Mouse (Mus musculus): ENCODE measurements at regions not wholly inside any gene's neighbourhood (a gene's known extent, or its start where the extent isn't known, plus 50 kb on each side); places are given as distances from the start of the nearest gene placed in this dataset.
"Not testable (repeated sequence)": the region's sequence is repeated elsewhere in the genome, so short reads cannot be mapped to it uniquely, and the experiment has no call there.

- not testable (repeated sequence) for ATAC-seq (replicated peaks; ENCODE audit: low FRiP score, poor library complexity, severe bottlenecking)
These were observed 203.5 kb upstream of the Asrgl1 start for GRCm38 (mm10) chr19:9338971-9339370.

- ATAC-seq (replicated peaks; ENCODE audit: low FRiP score, poor library complexity, severe bottlenecking): not testable (repeated sequence)
These were observed 202.0 kb upstream of the Asrgl1 start for GRCm38 (mm10) chr19:9337447-9337846.

GRCm38 (mm10) chr19:9317932-9318331 lies 182.5 kb upstream of the Asrgl1 start:
- ATAC-seq (replicated peaks; ENCODE audit: low FRiP score, poor library complexity, severe bottlenecking): not testable (repeated sequence)

- not testable (repeated sequence) for ATAC-seq (replicated peaks; ENCODE audit: low FRiP score, poor library complexity, severe bottlenecking)
These were observed 180.7 kb upstream of the Asrgl1 start for GRCm38 (mm10) chr19:9316162-9316561.

DNA sequence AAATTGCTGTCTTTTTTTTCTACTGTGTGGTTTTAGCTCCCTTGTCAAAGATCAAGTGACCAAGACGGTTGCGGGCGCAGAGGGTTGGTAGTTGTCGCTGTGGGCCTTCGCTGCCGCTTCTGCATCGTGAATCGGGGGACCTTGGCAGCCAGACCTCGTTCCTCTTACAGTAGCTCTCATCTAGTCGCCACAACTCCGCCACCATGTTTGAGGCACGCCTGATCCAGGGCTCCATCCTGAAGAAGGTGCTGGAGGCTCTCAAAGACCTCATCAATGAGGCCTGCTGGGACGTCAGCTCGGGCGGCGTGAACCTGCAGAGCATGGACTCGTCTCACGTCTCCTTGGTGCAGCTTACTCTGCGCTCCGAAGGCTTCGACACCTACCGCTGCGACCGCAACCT lies 147.7 kb upstream of the Asrgl1 start:
- ATAC-seq (replicated peaks; ENCODE audit: low FRiP score, poor library complexity, severe bottlenecking): peak; percentile 97

GRCm38 (mm10) chr19:9234676-9235075 lies 99.2 kb upstream of the Asrgl1 start:
- ATAC-seq (replicated peaks; ENCODE audit: low FRiP score, poor library complexity, severe bottlenecking): not testable (repeated sequence)
